Mouse (Mus musculus) central nervous system, embryonic 14 days (tissue): ENCODE measurements around the gene Ankrd52. TPM values are rescaled to one million over a fixed set of nuclear protein-coding genes. Genes with fewer than 3 reads are reported as not detected.

ENCODE experiments used
- polyA plus RNA-seq: library from polyadenylated mRNA; depleted of rRNA; stranded (reverse); fragments of >200 nt; gene quantifications from 2 replicates; pipeline ENCODE4 v1.2.3, GENCODE M21; 2012; rRNA removed

The Ankrd52 gene
- 47.3 and 49.7 TPM in 2 replicates for polyA plus RNA-seq

GRCm38 (mm10) chr10:128376455-128377211, at the start of gene Ankrd52:
Ankrd52 (plus strand) TSS chr10:128377115.

GRCm38 (mm10) chr10:128337306-128338181, 39.4 kb upstream of the Ankrd52 start, which contains the start of gene Cs:
Cs (plus strand) TSS chr10:128337734.

GRCm38 (mm10) chr10:128368402-128369217, 8.3 kb upstream of the Ankrd52 start, which contains the start of gene Coq10a:
Coq10a (minus strand) TSS chr10:128368997.

GRCm38 (mm10) chr10:128401056-128401455, 24.1 kb downstream of the Ankrd52 start, which contains the start of gene Slc39a5:
Slc39a5 (minus strand) TSS chr10:128401229.

DNA sequence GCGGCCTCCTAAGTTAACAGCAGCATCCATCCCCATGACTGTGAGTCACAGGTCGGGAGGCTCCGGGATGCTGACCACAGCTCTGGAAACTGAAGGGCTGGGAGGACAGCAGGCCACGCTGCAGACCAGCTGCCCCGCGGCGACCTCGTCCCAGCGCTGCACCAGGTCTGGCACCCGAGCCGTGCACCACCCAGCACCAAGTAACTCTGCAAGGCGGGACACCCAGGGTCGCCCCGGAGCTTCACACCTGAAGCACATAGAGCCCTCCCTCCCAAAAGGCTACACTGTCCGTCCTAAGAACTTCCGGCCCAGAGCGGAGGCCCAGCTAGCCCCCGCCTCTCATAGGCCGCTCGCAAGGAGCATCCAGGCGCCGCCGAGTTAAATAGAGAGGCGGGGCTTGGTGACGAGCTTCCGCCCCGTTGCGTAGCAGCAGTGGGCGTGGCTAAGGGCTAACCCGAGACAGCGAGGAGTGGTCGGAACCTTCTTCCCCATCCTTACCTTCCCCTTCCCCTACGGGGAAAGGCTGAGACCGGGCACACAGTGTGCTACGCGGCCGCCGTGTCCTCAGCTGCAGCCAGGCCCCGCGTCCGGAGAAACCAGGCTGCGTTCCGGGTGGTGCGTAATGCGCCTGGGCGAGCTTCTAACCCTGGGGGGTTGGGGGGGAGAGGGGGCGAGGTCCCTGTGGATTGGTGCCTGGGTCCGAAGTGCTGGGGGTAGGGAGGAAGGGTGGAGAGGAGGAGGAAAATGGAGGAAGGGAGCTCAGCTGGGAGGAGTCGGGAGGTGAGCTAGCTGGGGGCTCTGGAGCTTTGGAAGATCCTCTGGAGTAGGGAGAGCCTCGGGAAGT, 34.5 kb downstream of the Ankrd52 start, which contains the start of the genes Nabp2 and Rnf41:
Nabp2 (minus strand) TSS at position 282 of the 844 bp plus-strand sequence.
Rnf41 (plus strand) TSS at position 447 of the 844 bp plus-strand sequence.

Other genes with a start within 250 kb of the Ankrd52 start
- 28.0 and 39.8 TPM in 2 replicates for gene Rbms2, start 196.8 kb upstream of the Ankrd52 start, polyA plus RNA-seq
- 3.6 and 4.0 TPM in 2 replicates for gene Gls2, start 182.7 kb upstream of the Ankrd52 start, polyA plus RNA-seq
- gene Spryd4, start 165.3 kb upstream of the Ankrd52 start, polyA plus RNA-seq, result 13.6 and 15.5 TPM in 2 replicates
- 0.23 and 0.26 TPM in 2 replicates for gene Mip, start 151.3 kb upstream of the Ankrd52 start, polyA plus RNA-seq
- 18.3 and 20.5 TPM in 2 replicates for gene Timeless, start 145.1 kb upstream of the Ankrd52 start, polyA plus RNA-seq
- 0.38 and 0.45 TPM in 2 replicates for gene Apon, start 123.0 kb upstream of the Ankrd52 start, polyA plus RNA-seq
- gene Apof, start 108.4 kb upstream of the Ankrd52 start, polyA plus RNA-seq, result not detected in 2 replicates
- 30.6 and 34.3 TPM in 2 replicates for gene Stat2, start 106.6 kb upstream of the Ankrd52 start, polyA plus RNA-seq
- gene Il23a, start 78.4 kb upstream of the Ankrd52 start, polyA plus RNA-seq, result 0.10 and 0.14 TPM in 2 replicates
- gene Pan2, start 73.8 kb upstream of the Ankrd52 start, polyA plus RNA-seq, result 44.2 and 45.9 TPM in 2 replicates
- gene Cnpy2, start 54.7 kb upstream of the Ankrd52 start, polyA plus RNA-seq, result 110 and 127 TPM in 2 replicates
- gene Cs, start 39.4 kb upstream of the Ankrd52 start, polyA plus RNA-seq, result 172 and 176 TPM in 2 replicates
- gene Coq10a, start 8.1 kb upstream of the Ankrd52 start, polyA plus RNA-seq, result 77.1 and 77.4 TPM in 2 replicates
- 0.10 and 0.28 TPM in 2 replicates for gene Slc39a5, start 24.1 kb downstream of the Ankrd52 start, polyA plus RNA-seq
- gene Nabp2, start 34.4 kb downstream of the Ankrd52 start, polyA plus RNA-seq, result 94.8 and 115 TPM in 2 replicates
- gene Rnf41, start 34.5 kb downstream of the Ankrd52 start, polyA plus RNA-seq, result 62.8 and 67.8 TPM in 2 replicates
- gene Smarcc2, start 82.1 kb downstream of the Ankrd52 start, polyA plus RNA-seq, result 361 and 409 TPM in 2 replicates
- 1,386 and 1,494 TPM in 2 replicates for gene Myl6, start 117.0 kb downstream of the Ankrd52 start, polyA plus RNA-seq
- 30.5 and 38.6 TPM in 2 replicates for gene Myl6b, start 121.6 kb downstream of the Ankrd52 start, polyA plus RNA-seq
- gene Esyt1, start 148.8 kb downstream of the Ankrd52 start, polyA plus RNA-seq, result 16.6 and 28.0 TPM in 2 replicates
- gene Zc3h10, start 170.7 kb downstream of the Ankrd52 start, polyA plus RNA-seq, result 18.2 and 19.1 TPM in 2 replicates
- 3,335 and 3,553 TPM in 2 replicates for gene Rpl41, start 172.2 kb downstream of the Ankrd52 start, polyA plus RNA-seq
- 155 and 169 TPM in 2 replicates for gene Pa2g4, start 188.9 kb downstream of the Ankrd52 start, polyA plus RNA-seq
- 0.85 and 5.3 TPM in 2 replicates for gene Erbb3, start 212.5 kb downstream of the Ankrd52 start, polyA plus RNA-seq
- gene Rps26, start 249.6 kb downstream of the Ankrd52 start, polyA plus RNA-seq, result 1,129 and 1,158 TPM in 2 replicates